Mouse (Mus musculus) neural tube, embryonic 11.5 days (tissue): ENCODE measurements around the gene Slc34a1. TPM values are rescaled to one million over a fixed set of nuclear protein-coding genes. Genes with fewer than 3 reads are reported as not detected.

ENCODE experiments used
- ATAC-seq: fragments of 200-750 bp; cut with Nextera tagmentation; 2 replicates; pipeline ENCODE4 v1.8.0; 2017; ENCODE audit warnings: moderate number of reproducible peaks, mild to moderate bottlenecking, moderate TSS enrichment, moderate library complexity; ENCODE audit not compliant: insufficient read depth, low FRiP score, low TSS enrichment
- DNase-seq: peaks from one replicate; pipeline ENCODE4 v3.0.0-alpha.2; 2015; ENCODE audit warnings: low spot score
- H3K27ac ChIP-seq: fragments of 300-500 bp; sonication (generic); 2 replicates; pipeline ENCODE4 v1.5.1; 2014; ENCODE audit warnings: low read depth, mild to moderate bottlenecking, low read length
- H3K27me3 ChIP-seq: fragments of 300-500 bp; sonication (generic); 2 replicates; pipeline ENCODE4 v1.6.1; 2014; ENCODE audit warnings: mild to moderate bottlenecking, low read length, mixed read lengths; ENCODE audit not compliant: control insufficient read depth, insufficient read depth
- H3K36me3 ChIP-seq: fragments of 300-500 bp; sonication (generic); 2 replicates; pipeline ENCODE4 v1.6.1; 2014; ENCODE audit warnings: mild to moderate bottlenecking, low read length, moderate library complexity, mixed read lengths; ENCODE audit not compliant: control insufficient read depth, insufficient read depth
- H3K4me1 ChIP-seq: fragments of 300-500 bp; sonication (generic); 2 replicates; pipeline ENCODE4 v1.6.1; 2014; ENCODE audit warnings: low read length, mixed read lengths; ENCODE audit not compliant: control insufficient read depth, insufficient read depth
- H3K4me2 ChIP-seq: fragments of 300-500 bp; sonication (generic); 2 replicates; pipeline ENCODE4 v1.6.1; 2014; ENCODE audit warnings: low read depth, mild to moderate bottlenecking, moderate library complexity
- H3K4me3 ChIP-seq: fragments of 300-500 bp; sonication (generic); 2 replicates; pipeline ENCODE4 v1.5.1; 2014; ENCODE audit warnings: low read depth, low read length
- H3K9ac ChIP-seq: fragments of 300-500 bp; sonication (generic); 2 replicates; pipeline ENCODE4 v1.6.1; 2014; ENCODE audit warnings: mild to moderate bottlenecking, low read length
- H3K9me3 ChIP-seq: fragments of 300-500 bp; sonication (generic); 2 replicates; pipeline ENCODE4 v1.6.1; 2016; ENCODE audit warnings: low read length; ENCODE audit not compliant: control insufficient read depth
- WGBS: fragments of 180-500 bp; shearing (Covaris S2); extraction: QIAGEN DNeasy Blood & Tissue Kit; methylation state at CpG from one replicate; pipeline ENCODE4 v1.1.7; 2014; 5-methylcytosine and 5-hydroxymethylcytosine counted together
- microRNA-seq: library from miRNA; unstranded; fragments of <30 nt; microRNA quantifications from one replicate; pipeline ENCODE4, GENCODE M21; 2016
- polyA plus RNA-seq: library from polyadenylated mRNA; unstranded; fragments of >200 nt; fragmentation: Nextera tagmentation; extraction: Ambion mirVana; gene quantifications from 2 replicates; pipeline ENCODE4 v1.2.1, GENCODE M21; 2014

The Slc34a1 gene
- polyA plus RNA-seq, 1 experiment from 2014 or later = 0.13 TPM

GRCm38 (mm10) chr13:55451296-55451695 lies 53.3 kb downstream of the Slc34a1 start:
- no peaks in the 10 kb centered on the region for H3K9me3 ChIP-seq
- no peak overlapping the region for H3K4me3 ChIP-seq
- ATAC-seq (no peak), DNase-seq (no peak)
- 93% methylated on average over 10 of the region's 10 CpGs for WGBS
- H3K36me3 ChIP-seq = peaks cover 25% of the 10 kb centered on the region
- no peaks in the 10 kb centered on the region for H3K27me3 ChIP-seq
- peaks cover 8% of the 10 kb centered on the region for H3K4me1 ChIP-seq
- H3K27ac ChIP-seq = no peak overlapping the region
- H3K9ac ChIP-seq = no peak overlapping the region
- H3K4me2 ChIP-seq = no peak overlapping the region

- H3K4me3 ChIP-seq = no peak overlapping the region
- H3K4me2 ChIP-seq = no peak overlapping the region
- no peaks in the 10 kb centered on the region for H3K27me3 ChIP-seq
- H3K4me1 ChIP-seq = peaks cover 4% of the 10 kb centered on the region
- ATAC-seq (no peak), DNase-seq (no peak)
- no peaks in the 10 kb centered on the region for H3K9me3 ChIP-seq
- WGBS = 96% methylated on average over 16 of the region's 16 CpGs
- H3K36me3 ChIP-seq = peaks cover 25% of the 10 kb centered on the region
- H3K9ac ChIP-seq = no peak overlapping the region
- H3K27ac ChIP-seq = no peak overlapping the region
Measured at GRCm38 (mm10) chr13:55451785-55452549, 54.0 kb downstream of the Slc34a1 start.

- ATAC-seq (no peak), DNase-seq (no peak)
- WGBS = 49% methylated on average over 2 of the region's 2 CpGs
- H3K36me3 ChIP-seq = peaks cover 15% of the 10 kb centered on the region
- H3K9me3 ChIP-seq = no peaks in the 10 kb centered on the region
- H3K4me2 ChIP-seq = peak overlapping the region; percentile 66; the same call in 1 of the 2 replicates
- H3K27ac ChIP-seq = no peak overlapping the region
- H3K4me3 ChIP-seq = peak overlapping the region; percentile 2; the same call in 1 of the 2 replicates
- no peak overlapping the region for H3K9ac ChIP-seq
- H3K4me1 ChIP-seq = peaks cover 21% of the 10 kb centered on the region
- no peaks in the 10 kb centered on the region for H3K27me3 ChIP-seq
Measured at GRCm38 (mm10) chr13:55462965-55463364, 65.0 kb downstream of the Slc34a1 start.

- Histone ChIP-seq H3K27ac (peak overlapping the region; percentile 84; the same call in 1 of the 2 replicates), H3K4me3 (peak overlapping the region; percentile 50), H3K4me2 (peak overlapping the region; percentile 66), H3K9me3 (no peaks in the 10 kb centered on the region), H3K9ac (peak overlapping the region; percentile 69), H3K36me3 (peaks cover 12% of the 10 kb centered on the region), H3K27me3 (no peaks in the 10 kb centered on the region), H3K4me1 (peaks cover 21% of the 10 kb centered on the region)
- ATAC-seq = no peak
- DNase-seq = no peak
- 10% methylated on average over 14 of the region's 14 CpGs for WGBS
Measured at GRCm38 (mm10) chr13:55463399-55464026, 65.5 kb downstream of the Slc34a1 start.

- WGBS = under 1% methylated on average over 65 of the region's 84 CpGs
Measured at GRCm38 (mm10) chr13:55464027-55464884, 66.3 kb downstream of the Slc34a1 start, which contains the start of gene Prr7. TSS of gene Prr7 (plus strand) at chr13:55464267.

GRCm38 (mm10) chr13:55465184-55465583 lies 67.2 kb downstream of the Slc34a1 start:
- 0 out of 2 replicates have a peak, but pooled peaks cover 2% of the 10 kb centered on the region for H3K36me3 ChIP-seq
- 4% methylated on average over 3 of the region's 3 CpGs for WGBS
- DNase-seq (peak; percentile 49), ATAC-seq (peak; percentile 36)
- H3K9me3 ChIP-seq = no peaks in the 10 kb centered on the region
- H3K4me1 ChIP-seq = peaks cover 29% of the 10 kb centered on the region
- H3K9ac ChIP-seq = peak overlapping the region; percentile 69
- peak overlapping the region; percentile 84 for H3K27ac ChIP-seq
- peak overlapping the region; percentile 50 for H3K4me3 ChIP-seq
- no peaks in the 10 kb centered on the region for H3K27me3 ChIP-seq
- peak overlapping the region; percentile 66 for H3K4me2 ChIP-seq

More at GRCm38 (mm10) chr13:55464027-55464884, 66.3 kb downstream of the Slc34a1 start, which contains the start of gene Prr7:
- peak; percentile 88 for DNase-seq
- peak; percentile 83 for ATAC-seq
- Histone ChIP-seq H3K36me3 (peaks cover 6% of the 10 kb centered on the region), H3K4me3 (peak within 1 kb of the TSS; percentile 50), H3K4me2 (peak within 1 kb of the TSS; percentile 66), H3K27me3 (no peaks in the 10 kb centered on the region), H3K9me3 (no peaks in the 10 kb centered on the region), H3K9ac (peak within 1 kb of the TSS; percentile 69), H3K27ac (peak within 1 kb of the TSS; percentile 84), H3K4me1 (peaks cover 24% of the 10 kb centered on the region)

Small RNA genes lying within 50 kb of the gene (microRNA-seq; reads per million reads assigned to microRNA genes)
- 0.78 reads per million for gene Mir6943

Other genes with a start within 250 kb of the Slc34a1 start
- gene Fgfr4, start 245.5 kb upstream of the Slc34a1 start, polyA plus RNA-seq = 3.0 and 3.2 TPM in 2 replicates
- gene Nsd1, start 188.4 kb upstream of the Slc34a1 start, polyA plus RNA-seq = 68.2 and 69.8 TPM in 2 replicates
- gene Prelid1, start 77.7 kb upstream of the Slc34a1 start, polyA plus RNA-seq = 406 and 417 TPM in 2 replicates
- 89.7 and 90.6 TPM in 2 replicates for gene Rab24, start 76.2 kb upstream of the Slc34a1 start, polyA plus RNA-seq
- gene Mxd3, start 68.4 kb upstream of the Slc34a1 start, polyA plus RNA-seq = 29.5 and 31.6 TPM in 2 replicates
- 82.1 and 94.8 TPM in 2 replicates for gene Lman2, start 35.4 kb upstream of the Slc34a1 start, polyA plus RNA-seq
- gene Rgs14, start 28.5 kb upstream of the Slc34a1 start, polyA plus RNA-seq = 0.59 and 0.97 TPM in 2 replicates
- not detected in 2 replicates for gene Pfn3, start 17.0 kb downstream of the Slc34a1 start, polyA plus RNA-seq
- gene F12, start 28.6 kb downstream of the Slc34a1 start, polyA plus RNA-seq = not detected in 2 replicates
- gene Grk6, start 46.9 kb downstream of the Slc34a1 start, polyA plus RNA-seq = 58.1 and 59.6 TPM in 2 replicates
- 2.2 and 2.6 TPM in 2 replicates for gene Prr7, start 66.1 kb downstream of the Slc34a1 start, polyA plus RNA-seq
- 362 and 372 TPM in 2 replicates for gene Dbn1, start 89.9 kb downstream of the Slc34a1 start, polyA plus RNA-seq
- gene Pdlim7, start 115.5 kb downstream of the Slc34a1 start, polyA plus RNA-seq = 165 and 172 TPM in 2 replicates
- gene Dok3, start 131.1 kb downstream of the Slc34a1 start, polyA plus RNA-seq = 2.6 and 2.7 TPM in 2 replicates
- 74.5 and 76.3 TPM in 2 replicates for gene Ddx41, start 138.5 kb downstream of the Slc34a1 start, polyA plus RNA-seq
- 44.6 and 51.0 TPM in 2 replicates for gene Fam193b, start 172.9 kb downstream of the Slc34a1 start, polyA plus RNA-seq
- 51.6 and 59.0 TPM in 2 replicates for gene Tmed9, start 175.5 kb downstream of the Slc34a1 start, polyA plus RNA-seq
- 21.7 and 22.0 TPM in 2 replicates for gene B4galt7, start 201.7 kb downstream of the Slc34a1 start, polyA plus RNA-seq
- 68.0 and 69.2 TPM in 2 replicates for gene Caml, start 224.8 kb downstream of the Slc34a1 start, polyA plus RNA-seq
- gene Ddx46, start 236.8 kb downstream of the Slc34a1 start, polyA plus RNA-seq = 52.9 and 53.4 TPM in 2 replicates